Mouse (Mus musculus): ENCODE data around the gene Zcchc4. TPM values are rescaled to one million over a fixed set of nuclear protein-coding genes. Genes with fewer than 3 reads are reported as not detected.

The Zcchc4 gene
- polyA plus RNA-seq, 1 experiment = 0.07 TPM

DNA sequence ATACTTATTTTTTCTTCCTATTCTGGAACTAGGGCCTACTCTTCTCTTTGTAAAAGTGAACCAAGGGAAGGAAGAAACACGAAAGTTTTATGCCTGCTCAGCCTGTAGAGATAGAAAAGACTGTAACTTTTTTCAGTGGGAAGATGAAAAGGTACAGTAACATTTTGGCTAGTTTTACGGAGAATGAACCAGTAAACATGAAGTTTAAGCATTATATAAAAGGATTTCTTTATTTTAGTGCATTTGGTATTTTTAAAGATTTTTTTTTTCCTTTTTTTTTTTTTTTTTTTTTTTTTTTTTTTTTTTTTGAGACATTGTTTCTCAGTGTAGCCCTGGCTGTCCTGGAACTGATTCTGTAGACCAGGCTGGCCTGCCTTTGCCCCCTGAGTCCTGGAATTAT is 8.7 kb downstream of the Zcchc4 start:
- H3K4me1 ChIP-seq (ENCODE audit: control insufficient read depth) = peaks cover 25% of the 10 kb centered on the region
- H3K9me3 ChIP-seq (ENCODE audit: control insufficient read depth, low read length) = no peaks in the 10 kb centered on the region
- H3K27me3 ChIP-seq (ENCODE audit: control insufficient read depth) = no peaks in the 10 kb centered on the region
- TF ChIP-seq GATA1 (IDR thresholded peaks at IDR 0.05; ENCODE audit: low read length) (no peak), TAL1 (IDR thresholded peaks at IDR 0.05; ENCODE audit: low read length) (no peak)
- H3K36me3 ChIP-seq (ENCODE audit: control insufficient read depth) = peaks cover 27% of the 10 kb centered on the region
- H3K4me3 ChIP-seq (replicated peaks) = peak overlapping the region; percentile 73

DNA sequence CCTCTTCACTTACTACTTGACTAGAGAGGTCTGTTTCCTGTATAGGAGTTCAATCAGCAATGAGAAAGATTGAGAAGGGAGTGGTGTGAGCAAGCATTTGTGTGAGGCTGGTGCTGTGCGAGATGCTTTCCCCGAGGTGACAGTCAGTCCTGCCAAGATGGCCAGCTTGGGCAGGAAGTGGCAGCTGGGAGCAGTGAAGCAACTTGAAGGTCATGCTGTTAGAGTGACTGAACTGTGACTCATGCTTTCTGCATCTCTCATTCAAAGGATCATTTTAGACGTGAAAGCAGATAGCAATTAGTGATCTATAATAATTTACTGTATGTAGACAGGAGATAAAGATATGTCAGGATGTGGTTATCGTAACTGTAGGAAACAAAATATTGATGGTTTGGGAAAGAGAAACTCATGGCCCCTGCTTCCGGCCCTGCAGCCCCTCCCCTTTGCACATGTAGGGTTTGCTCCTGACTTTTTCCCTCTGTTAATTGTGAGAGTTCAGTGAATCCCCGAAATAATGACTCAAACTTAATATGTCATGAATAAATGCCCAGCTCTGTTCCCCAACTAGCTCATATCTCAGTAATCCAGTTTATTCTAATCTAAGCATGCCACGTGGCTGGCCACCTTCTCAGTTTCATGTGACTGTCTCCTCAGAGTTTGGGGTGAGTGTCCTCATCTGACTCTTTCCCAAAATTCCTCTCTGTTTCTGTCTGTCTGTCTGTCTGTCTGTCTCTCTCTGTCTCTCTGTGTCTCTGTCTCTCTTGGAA is 11.5 kb downstream of the Zcchc4 start:
- no peaks in the 10 kb centered on the region for H3K27me3 ChIP-seq (ENCODE audit: control insufficient read depth)
- peaks cover 43% of the 10 kb centered on the region for H3K36me3 ChIP-seq (ENCODE audit: control insufficient read depth)
- no peak overlapping the region for H3K4me3 ChIP-seq (replicated peaks)
- H3K9me3 ChIP-seq (ENCODE audit: control insufficient read depth, low read length) = no peaks in the 10 kb centered on the region
- TF ChIP-seq GATA1 (IDR thresholded peaks at IDR 0.05; ENCODE audit: low read length) (no peak), TAL1 (IDR thresholded peaks at IDR 0.05; ENCODE audit: low read length) (no peak)
- H3K4me1 ChIP-seq (ENCODE audit: control insufficient read depth) = peaks cover 25% of the 10 kb centered on the region

DNA sequence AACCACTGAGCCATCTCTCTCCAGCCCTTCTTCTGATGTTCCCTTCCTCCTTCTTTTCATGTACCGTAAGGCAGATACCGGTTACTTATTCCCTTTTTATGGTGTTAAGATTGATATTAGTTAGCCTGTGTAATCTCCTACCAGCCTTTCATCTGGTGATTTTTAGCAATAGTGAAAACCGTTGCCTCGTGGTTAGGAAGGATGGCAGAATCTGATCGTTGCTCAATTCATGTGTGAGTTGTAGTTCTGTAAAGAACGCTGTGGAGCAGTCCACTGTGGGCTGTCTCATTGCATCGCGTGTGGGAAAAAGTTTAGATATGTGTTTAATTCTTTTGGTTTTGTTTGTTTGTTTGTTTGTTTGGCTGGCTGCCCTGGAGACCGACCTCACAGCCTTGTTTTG is 18.0 kb downstream of the Zcchc4 start:
- Histone ChIP-seq H3K9me3 (ENCODE audit: control insufficient read depth, low read length) (no peaks in the 10 kb centered on the region), H3K27me3 (ENCODE audit: control insufficient read depth) (no peaks in the 10 kb centered on the region), H3K36me3 (ENCODE audit: control insufficient read depth) (peaks cover 59% of the 10 kb centered on the region), H3K4me3 (replicated peaks) (no peak overlapping the region), H3K4me1 (ENCODE audit: control insufficient read depth) (no peaks in the 10 kb centered on the region; the same call in 1 of the 2 replicates)
- TF ChIP-seq GATA1 (IDR thresholded peaks at IDR 0.05; ENCODE audit: low read length) (no peak), TAL1 (IDR thresholded peaks at IDR 0.05; ENCODE audit: low read length) (no peak)

DNA sequence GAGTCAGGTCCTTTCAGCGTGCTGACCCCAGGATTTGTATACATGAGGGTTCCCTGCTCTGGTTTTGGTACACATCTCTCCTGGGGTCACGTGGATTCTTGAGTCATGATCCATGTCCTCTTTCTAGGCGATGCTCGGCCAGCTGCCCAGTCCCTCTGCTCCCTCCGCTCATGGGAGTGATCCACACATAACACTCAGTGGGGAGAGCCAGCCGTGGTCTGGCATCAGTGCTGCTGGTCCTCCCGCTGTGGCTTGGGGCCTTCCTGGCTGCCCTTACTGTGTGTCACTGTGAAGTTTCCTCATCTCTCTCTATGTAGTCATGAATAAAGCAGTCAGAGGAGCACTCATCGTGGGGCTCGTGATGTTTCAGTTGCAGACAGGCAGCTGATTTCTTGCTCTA is 18.9 kb downstream of the Zcchc4 start:
- Histone ChIP-seq H3K4me3 (replicated peaks) (no peak overlapping the region), H3K9me3 (ENCODE audit: control insufficient read depth, low read length) (no peaks in the 10 kb centered on the region), H3K36me3 (ENCODE audit: control insufficient read depth) (peaks cover 59% of the 10 kb centered on the region), H3K4me1 (ENCODE audit: control insufficient read depth) (no peaks in the 10 kb centered on the region; the same call in 1 of the 2 replicates), H3K27me3 (ENCODE audit: control insufficient read depth) (no peaks in the 10 kb centered on the region)
- TF ChIP-seq GATA1 (IDR thresholded peaks at IDR 0.05; ENCODE audit: low read length) (no peak), TAL1 (IDR thresholded peaks at IDR 0.05; ENCODE audit: low read length) (no peak)

DNA sequence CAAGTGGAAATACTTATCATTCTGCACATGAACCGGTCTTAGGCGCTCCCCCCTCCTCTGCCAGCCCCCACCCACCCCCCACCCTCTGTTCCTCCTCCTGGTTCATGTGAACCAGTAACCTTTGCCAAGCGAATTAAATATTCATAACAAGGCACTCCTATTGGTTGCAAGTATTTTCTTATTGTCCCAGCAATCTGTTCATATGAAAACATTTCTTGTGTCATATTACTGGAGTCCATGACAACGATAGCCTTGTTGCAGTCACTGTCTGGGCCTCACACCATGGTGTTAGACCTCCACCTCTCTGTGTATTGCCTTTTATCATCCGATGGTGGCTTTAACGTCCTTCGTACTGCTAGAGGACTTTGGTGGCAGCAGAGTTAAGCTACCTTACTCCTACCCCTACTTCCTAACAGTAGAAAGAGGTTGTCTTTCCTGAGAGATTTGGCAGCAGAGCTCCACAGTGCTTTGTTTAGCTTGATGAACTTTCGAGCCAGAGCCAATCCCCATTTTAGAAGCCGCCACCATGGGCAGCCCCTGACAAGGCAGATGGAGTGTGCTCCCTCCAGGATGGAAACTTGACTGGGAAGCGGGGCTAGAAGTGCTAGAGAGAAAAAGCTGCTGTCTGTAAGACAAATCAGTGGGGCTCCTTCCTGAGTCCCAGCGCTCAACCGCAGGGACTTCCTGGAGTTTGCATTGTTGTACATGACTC is 24.2 kb downstream of the Zcchc4 start:
- no peak overlapping the region for H3K4me3 ChIP-seq (replicated peaks)
- no peaks in the 10 kb centered on the region for H3K27me3 ChIP-seq (ENCODE audit: control insufficient read depth)
- H3K4me1 ChIP-seq (ENCODE audit: control insufficient read depth) = peaks cover 5% of the 10 kb centered on the region
- H3K36me3 ChIP-seq (ENCODE audit: control insufficient read depth) = peaks cover 62% of the 10 kb centered on the region
- no peak for TF ChIP-seq TAL1 (IDR thresholded peaks at IDR 0.05; ENCODE audit: low read length)
- TF ChIP-seq GATA1 (IDR thresholded peaks at IDR 0.05; ENCODE audit: low read length) = no peak
- no peaks in the 10 kb centered on the region for H3K9me3 ChIP-seq (ENCODE audit: control insufficient read depth, low read length)

DNA sequence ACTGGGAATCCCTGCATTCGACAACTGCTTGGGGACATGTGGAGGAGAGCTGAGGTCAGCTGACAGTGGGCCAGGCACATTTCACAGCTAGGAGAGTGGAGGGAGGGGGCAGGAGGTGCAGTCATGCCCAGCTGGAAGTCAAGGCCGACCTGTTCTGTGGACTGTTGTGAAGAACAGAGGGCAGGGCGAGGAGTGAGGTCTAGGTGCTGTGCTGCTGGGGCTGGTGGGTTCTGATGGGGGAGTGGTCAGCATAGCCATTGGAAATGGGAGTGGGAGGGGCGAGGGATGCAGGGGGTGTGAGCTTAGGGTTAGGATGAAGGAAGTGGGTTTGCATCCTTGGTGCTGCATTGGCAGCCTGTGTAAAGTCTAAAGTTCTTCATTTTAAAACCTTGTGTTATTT is 30.6 kb downstream of the Zcchc4 start:
- no peak overlapping the region for H3K4me3 ChIP-seq (replicated peaks)
- no peaks in the 10 kb centered on the region for H3K9me3 ChIP-seq (ENCODE audit: control insufficient read depth, low read length)
- peaks cover 64% of the 10 kb centered on the region for H3K36me3 ChIP-seq (ENCODE audit: control insufficient read depth)
- H3K4me1 ChIP-seq (ENCODE audit: control insufficient read depth) = no peaks in the 10 kb centered on the region
- no peaks in the 10 kb centered on the region for H3K27me3 ChIP-seq (ENCODE audit: control insufficient read depth)
- TF ChIP-seq GATA1 (IDR thresholded peaks at IDR 0.05; ENCODE audit: low read length) = no peak
- TF ChIP-seq TAL1 (IDR thresholded peaks at IDR 0.05; ENCODE audit: low read length) = no peak

DNA sequence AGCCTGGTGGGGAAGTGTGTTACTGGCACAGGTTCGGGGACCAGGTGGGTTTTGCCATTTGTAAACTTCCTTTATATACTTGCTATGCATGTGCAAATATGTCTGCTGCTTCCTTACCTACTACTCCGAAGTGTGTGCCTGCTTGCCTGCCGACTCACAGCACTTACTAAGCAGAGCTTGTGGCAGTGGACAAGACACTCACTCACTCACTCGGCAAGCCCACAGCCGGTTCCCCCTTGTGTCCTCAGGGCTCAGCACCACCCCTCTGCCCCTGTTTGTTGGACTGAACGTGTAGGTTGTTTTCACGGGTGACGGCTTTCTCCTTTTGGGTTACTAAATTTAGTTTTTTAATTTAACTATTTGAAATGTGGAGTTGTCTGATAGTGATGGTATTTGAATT is 31.1 kb downstream of the Zcchc4 start:
- Histone ChIP-seq H3K4me3 (replicated peaks) (no peak overlapping the region), H3K36me3 (ENCODE audit: control insufficient read depth) (peaks cover 69% of the 10 kb centered on the region), H3K9me3 (ENCODE audit: control insufficient read depth, low read length) (no peaks in the 10 kb centered on the region), H3K4me1 (ENCODE audit: control insufficient read depth) (no peaks in the 10 kb centered on the region), H3K27me3 (ENCODE audit: control insufficient read depth) (no peaks in the 10 kb centered on the region)
- TF ChIP-seq GATA1 (IDR thresholded peaks at IDR 0.05; ENCODE audit: low read length) (no peak), TAL1 (IDR thresholded peaks at IDR 0.05; ENCODE audit: low read length) (no peak)

DNA sequence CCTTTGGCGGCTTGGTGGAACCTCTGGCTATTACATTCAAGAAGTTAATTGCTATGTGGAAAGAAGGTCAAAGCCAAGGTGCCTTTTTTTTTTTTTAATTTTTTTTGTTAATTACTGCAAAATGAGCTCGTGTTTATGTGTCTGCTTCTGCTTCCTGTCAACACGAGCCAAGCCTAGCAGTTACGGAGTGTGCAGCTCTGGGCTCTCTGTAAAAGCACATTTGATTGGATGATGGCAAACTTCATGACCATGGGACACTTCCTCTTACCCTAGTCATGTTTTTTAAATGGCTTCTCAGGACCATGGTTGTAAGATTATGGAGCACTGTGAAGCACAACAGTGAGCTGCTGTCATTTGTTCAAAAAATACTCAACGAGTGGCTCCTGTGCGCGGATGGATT is 31.8 kb downstream of the Zcchc4 start:
- H3K27me3 ChIP-seq (ENCODE audit: control insufficient read depth) = no peaks in the 10 kb centered on the region
- TF ChIP-seq TAL1 (IDR thresholded peaks at IDR 0.05; ENCODE audit: low read length) (no peak), GATA1 (IDR thresholded peaks at IDR 0.05; ENCODE audit: low read length) (no peak)
- peaks cover 67% of the 10 kb centered on the region for H3K36me3 ChIP-seq (ENCODE audit: control insufficient read depth)
- H3K9me3 ChIP-seq (ENCODE audit: control insufficient read depth, low read length) = no peaks in the 10 kb centered on the region
- H3K4me3 ChIP-seq (replicated peaks) = no peak overlapping the region
- H3K4me1 ChIP-seq (ENCODE audit: control insufficient read depth) = no peaks in the 10 kb centered on the region

DNA sequence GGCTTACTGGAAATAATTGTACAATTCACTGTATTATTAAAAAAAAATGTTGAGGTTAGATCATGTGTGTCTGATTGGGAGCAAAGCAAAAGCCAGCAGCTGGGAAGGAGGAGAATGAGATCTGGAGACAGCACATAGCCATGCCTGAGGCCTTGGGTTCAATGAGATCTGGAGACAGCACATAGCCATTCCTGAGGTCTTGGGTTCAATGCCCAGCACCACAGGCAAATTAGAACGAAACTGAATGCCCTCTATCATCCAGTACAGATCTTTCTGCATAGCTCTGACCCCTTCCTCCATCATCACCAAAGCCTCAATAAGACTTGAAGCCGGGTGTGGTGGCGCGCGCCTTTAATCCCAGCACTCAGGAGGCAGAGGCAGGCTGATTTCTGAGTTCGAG is 35.2 kb downstream of the Zcchc4 start:
- H3K27me3 ChIP-seq (ENCODE audit: control insufficient read depth) = no peaks in the 10 kb centered on the region
- H3K9me3 ChIP-seq (ENCODE audit: control insufficient read depth, low read length) = no peaks in the 10 kb centered on the region
- no peaks in the 10 kb centered on the region for H3K4me1 ChIP-seq (ENCODE audit: control insufficient read depth)
- no peak for TF ChIP-seq TAL1 (IDR thresholded peaks at IDR 0.05; ENCODE audit: low read length)
- H3K36me3 ChIP-seq (ENCODE audit: control insufficient read depth) = peaks cover 73% of the 10 kb centered on the region
- no peak overlapping the region for H3K4me3 ChIP-seq (replicated peaks)

Measured in erythroblast, embryonic 14.5 days (primary cell).